Mouse (Mus musculus) limb, embryonic 14.5 days (tissue): ENCODE data around the gene Serpina1f. TPM values are rescaled to one million over a fixed set of nuclear protein-coding genes. Genes with fewer than 3 reads are reported as not detected.

Experiments used
- ATAC-seq: fragments of 200-750 bp; cut with Nextera tagmentation; 2 replicates; pipeline ENCODE4 v1.8.0; 2017; ENCODE audit warnings: low read depth, moderate number of reproducible peaks, moderate TSS enrichment; ENCODE audit not compliant: low FRiP score
- DNase-seq: peaks from one replicate; pipeline ENCODE4 v3.0.0-alpha.2; 2015; ENCODE audit warnings: low spot score
- H3K27ac ChIP-seq: fragments of 300-500 bp; sonication (generic); replicated peaks from 2 replicates; pipeline ENCODE4 v1.5.1; 2014; ENCODE audit warnings: low read depth, mild to moderate bottlenecking, low read length, moderate library complexity, mixed read lengths
- H3K27me3 ChIP-seq: fragments of 300-500 bp; sonication (generic); 2 replicates; pipeline ENCODE4 v1.6.1; 2014; ENCODE audit warnings: low read length, mixed read lengths; ENCODE audit not compliant: control insufficient read depth, insufficient read depth
- H3K36me3 ChIP-seq: fragments of 300-500 bp; sonication (generic); 2 replicates; pipeline ENCODE4 v1.6.1; 2014; ENCODE audit warnings: mild to moderate bottlenecking, low read length, moderate library complexity, mixed read lengths; ENCODE audit not compliant: control insufficient read depth, insufficient read depth
- H3K4me1 ChIP-seq: fragments of 300-500 bp; sonication (generic); 2 replicates; pipeline ENCODE4 v1.6.1; 2014; ENCODE audit warnings: antibody characterized with exemption, low read length, mixed read lengths; ENCODE audit not compliant: control insufficient read depth, insufficient read depth
- H3K4me2 ChIP-seq: fragments of 300-500 bp; sonication (generic); replicated peaks from 2 replicates; pipeline ENCODE4 v1.6.1; 2014; ENCODE audit warnings: low read depth, mild to moderate bottlenecking, low read length, moderate library complexity; ENCODE audit not compliant: severe bottlenecking
- H3K4me3 ChIP-seq: fragments of 300-500 bp; sonication (generic); replicated peaks from 2 replicates; pipeline ENCODE4 v1.5.1; 2014; ENCODE audit warnings: low read length
- H3K9ac ChIP-seq: fragments of 300-500 bp; sonication (generic); 2 replicates; pipeline ENCODE4 v1.6.1; 2014; ENCODE audit warnings: mild to moderate bottlenecking, low read depth, low read length, moderate library complexity; ENCODE audit not compliant: severe bottlenecking
- H3K9me3 ChIP-seq: fragments of 300-500 bp; sonication (generic); 2 replicates; pipeline ENCODE4 v1.6.1; 2016; ENCODE audit warnings: low read length; ENCODE audit not compliant: control insufficient read depth
- POLR2A ChIP-seq: fragments of 200-500 bp; IDR thresholded peaks from 2 replicates; pipeline ENCODE4 v1.8.0; 2012; ENCODE audit warnings: inconsistent platforms, mild to moderate bottlenecking, moderate library complexity, borderline replicate concordance; ENCODE audit not compliant: insufficient read depth, insufficient read length; ENCODE audit errors: extremely low read depth
- WGBS: fragments of 180-500 bp; shearing (Covaris S2); extraction: QIAGEN DNeasy Blood & Tissue Kit; methylation state at CpG from one replicate; pipeline ENCODE4 v1.1.7; 2014; 5-methylcytosine and 5-hydroxymethylcytosine counted together
- polyA plus RNA-seq, 2 experiments: library from polyadenylated mRNA; depleted of rRNA in 1 of 2; stranded (reverse) in 1 of 2; unstranded in 1 of 2; fragments of >200 nt; fragmentation: Nextera tagmentation in 1 of 2; extraction: Ambion mirVana in 1 of 2; gene quantifications; 2 replicates each; pipeline versions ENCODE4 v1.2.1 to v1.2.3; 2012 to 2014

Serpina1f gene
- polyA plus RNA-seq, 2 experiments = not detected

GRCm38 (mm10) chr12:103706113-103706512 lies 10.8 kb upstream of the Serpina1f start:
- Histone ChIP-seq H3K4me1 (no peaks in the 10 kb centered on the region), H3K9ac (no peak overlapping the region), H3K9me3 (no peaks in the 10 kb centered on the region), H3K36me3 (no peaks in the 10 kb centered on the region), H3K27ac (no peak overlapping the region), H3K27me3 (no peaks in the 10 kb centered on the region), H3K4me2 (no peak overlapping the region), H3K4me3 (no peak overlapping the region)
- DNase-seq = no peak
- 74% methylated on average over 4 of the region's 4 CpGs for WGBS
- no peak for ATAC-seq
- TF ChIP-seq POLR2A = no peak

GRCm38 (mm10) chr12:103705547-103705946 lies 10.2 kb upstream of the Serpina1f start:
- Histone ChIP-seq H3K4me2 (no peak overlapping the region), H3K27me3 (no peaks in the 10 kb centered on the region), H3K27ac (no peak overlapping the region), H3K4me1 (no peaks in the 10 kb centered on the region), H3K9ac (no peak overlapping the region), H3K9me3 (no peaks in the 10 kb centered on the region), H3K36me3 (no peaks in the 10 kb centered on the region), H3K4me3 (no peak overlapping the region)
- ATAC-seq (no peak), DNase-seq (no peak)
- no peak for TF ChIP-seq POLR2A
- 70% methylated on average over 2 of the region's 2 CpGs for WGBS

GRCm38 (mm10) chr12:103700144-103700750 lies 4.9 kb upstream of the Serpina1f start:
- no peak for DNase-seq
- TF ChIP-seq POLR2A = no peak
- no peak overlapping the region for H3K27ac ChIP-seq
- no peaks in the 10 kb centered on the region for H3K27me3 ChIP-seq
- no peak overlapping the region for H3K4me3 ChIP-seq
- WGBS = 80% methylated on average over 4 of the region's 4 CpGs
- ATAC-seq = no peak
- no peak overlapping the region for H3K9ac ChIP-seq
- no peak overlapping the region for H3K4me2 ChIP-seq
- H3K36me3 ChIP-seq = no peaks in the 10 kb centered on the region
- H3K9me3 ChIP-seq = no peaks in the 10 kb centered on the region
- H3K4me1 ChIP-seq = no peaks in the 10 kb centered on the region

GRCm38 (mm10) chr12:103688221-103688814 lies 7.0 kb downstream of the Serpina1f start:
- DNase-seq = no peak
- ATAC-seq = no peak
- WGBS = 26% methylated on average over 3 of the region's 3 CpGs

GRCm38 (mm10) chr12:103687021-103687420 lies 8.3 kb downstream of the Serpina1f start:
- no peak for TF ChIP-seq POLR2A
- Histone ChIP-seq H3K9ac (no peak overlapping the region), H3K27me3 (no peaks in the 10 kb centered on the region), H3K36me3 (no peaks in the 10 kb centered on the region), H3K4me3 (no peak overlapping the region), H3K4me1 (no peaks in the 10 kb centered on the region), H3K27ac (no peak overlapping the region), H3K9me3 (no peaks in the 10 kb centered on the region), H3K4me2 (no peak overlapping the region)
- WGBS = 70% methylated on average over 7 of the region's 7 CpGs
- DNase-seq = no peak
- no peak for ATAC-seq

More at GRCm38 (mm10) chr12:103688221-103688814, 7.0 kb downstream of the Serpina1f start:
- no peak for TF ChIP-seq POLR2A
- no peaks in the 10 kb centered on the region for H3K4me1 ChIP-seq
- no peak overlapping the region for H3K4me2 ChIP-seq
- H3K27me3 ChIP-seq = no peaks in the 10 kb centered on the region
- no peaks in the 10 kb centered on the region for H3K9me3 ChIP-seq
- H3K36me3 ChIP-seq = no peaks in the 10 kb centered on the region
- no peak overlapping the region for H3K27ac ChIP-seq
- no peak overlapping the region for H3K9ac ChIP-seq
- no peak overlapping the region for H3K4me3 ChIP-seq

GRCm38 (mm10) chr12:103686050-103686449 lies 9.3 kb downstream of the Serpina1f start:
- no peak for ATAC-seq

More at GRCm38 (mm10) chr12:103686050-103686449, 9.3 kb downstream of the Serpina1f start:
- DNase-seq = no peak
- Histone ChIP-seq H3K9ac (no peak overlapping the region), H3K4me3 (no peak overlapping the region), H3K4me1 (no peaks in the 10 kb centered on the region), H3K27me3 (no peaks in the 10 kb centered on the region), H3K9me3 (no peaks in the 10 kb centered on the region), H3K4me2 (no peak overlapping the region), H3K36me3 (no peaks in the 10 kb centered on the region), H3K27ac (no peak overlapping the region)
- TF ChIP-seq POLR2A = no peak
- 70% methylated on average over 3 of the region's 3 CpGs for WGBS
